13 mouse cellular contexts compared by ENCODE assay signal in the genomic region with DNA sequence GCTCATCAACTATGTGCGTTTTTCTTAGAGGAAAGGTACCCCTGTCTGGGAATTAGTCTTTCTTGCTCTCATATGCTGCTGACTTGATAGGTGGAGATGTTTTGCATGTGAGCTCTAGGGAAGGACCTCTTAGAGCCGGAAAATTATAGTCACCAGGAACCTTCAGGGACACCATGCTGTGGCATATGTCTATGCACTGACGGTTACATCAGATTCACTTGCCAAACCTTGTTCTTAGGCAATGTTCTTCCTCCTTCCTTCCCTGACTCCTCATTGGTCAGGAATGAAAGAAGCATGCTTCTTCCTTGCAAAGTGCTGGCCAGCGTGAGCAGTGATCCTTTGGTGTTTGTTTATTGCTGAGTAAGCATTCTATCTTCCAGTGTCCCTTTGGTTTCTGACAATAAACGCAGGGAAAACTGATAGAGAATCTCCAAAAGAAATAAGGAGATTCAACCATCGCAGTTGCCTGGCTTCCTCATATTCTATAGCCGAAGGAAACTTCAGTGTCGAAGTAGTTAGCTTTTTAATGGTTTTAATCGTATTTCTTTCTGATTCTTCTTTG. TPM values are rescaled to one million over a fixed set of nuclear protein-coding genes. Genes with fewer than 3 reads are reported as not detected.
DNase-seq lines count a peak whose midpoint lies in the region; ATAC-seq and TF ChIP-seq lines count a peak whose summit lies in the region.
"Had no signal": no experiment of that assay in that cellular context is flagged by ENCODE, and none has a peak within 500 bp of the region (broad histone marks: within the 10 kb centered on the region; RNA-seq: fewer than 3 reads in every experiment).

No protein-coding gene starts in this region.

- no peaks in the 10 kb centered on the region for H3K9me3 ChIP-seq in embryonic facial prominence, embryonic 13.5 days
- H3K9me3 ChIP-seq in embryonic facial prominence, embryonic 10.5 days = no peaks in the 10 kb centered on the region
- H3K9me3 ChIP-seq in hindbrain, postnatal 0 days (ENCODE audit: low read length) = no peaks in the 10 kb centered on the region
- H3K9me3 ChIP-seq in hindbrain, embryonic 11.5 days (ENCODE audit: control insufficient read depth, low read length) = no peaks in the 10 kb centered on the region
- no peaks in the 10 kb centered on the region for H3K9me3 ChIP-seq in neural tube, embryonic 13.5 days
- H3K9me3 ChIP-seq: neural tube, embryonic 12.5 days had no signal

- 0 out of 2 replicates have a peak, but pooled peaks cover 4% of the 10 kb centered on the region for H3K36me3 ChIP-seq in embryonic facial prominence, embryonic 13.5 days
- H3K36me3 ChIP-seq in embryonic facial prominence, embryonic 10.5 days (replicated peaks) = peaks cover 20% of the 10 kb centered on the region
- H3K36me3 ChIP-seq in hindbrain, postnatal 0 days (ENCODE audit: insufficient read depth, low read length) = no peaks in the 10 kb centered on the region
- H3K36me3 ChIP-seq in hindbrain, embryonic 11.5 days (ENCODE audit: control insufficient read depth, insufficient read depth, low read length) = no peaks in the 10 kb centered on the region
- no peaks in the 10 kb centered on the region for H3K36me3 ChIP-seq in neural tube, embryonic 13.5 days
- H3K36me3 ChIP-seq: neural tube, embryonic 12.5 days had no signal

- H3K4me2 ChIP-seq in embryonic facial prominence, embryonic 13.5 days = peak overlapping the region; percentile 79; the same call in 1 of the 2 replicates
- peak overlapping the region; percentile 88 for H3K4me2 ChIP-seq in hindbrain, postnatal 0 days (ENCODE audit: low read depth, low read length)
- no peak overlapping the region for H3K4me2 ChIP-seq in hindbrain, embryonic 11.5 days (replicated peaks; ENCODE audit: low read depth, low read length)
- peak overlapping the region; percentile 74 for H3K4me2 ChIP-seq in neural tube, embryonic 13.5 days

- no peaks in the 10 kb centered on the region for H3K27me3 ChIP-seq in embryonic facial prominence, embryonic 13.5 days
- peaks cover 13% of the 10 kb centered on the region for H3K27me3 ChIP-seq in embryonic facial prominence, embryonic 10.5 days (replicated peaks; ENCODE audit: low read depth, poor library complexity, severe bottlenecking)
- no peaks in the 10 kb centered on the region for H3K27me3 ChIP-seq in hindbrain, postnatal 0 days (ENCODE audit: insufficient read depth, low read length)
- H3K27me3 ChIP-seq in hindbrain, embryonic 11.5 days (ENCODE audit: control insufficient read depth, insufficient read depth, low read length) = no peaks in the 10 kb centered on the region
- H3K27me3 ChIP-seq in neural tube, embryonic 13.5 days = peaks cover 8% of the 10 kb centered on the region; the same call in 1 of the 2 replicates
- H3K27me3 ChIP-seq: neural tube, embryonic 12.5 days had no signal

- no peak overlapping the region for H3K4me3 ChIP-seq in embryonic facial prominence, embryonic 13.5 days
- H3K4me3 ChIP-seq in embryonic facial prominence, embryonic 10.5 days = no peak overlapping the region
- 0 out of 2 replicates have a peak overlapping the region, but pooled peaks have one; percentile 1 for H3K4me3 ChIP-seq in hindbrain, postnatal 0 days (ENCODE audit: low read length)
- H3K4me3 ChIP-seq in hindbrain, embryonic 11.5 days (ENCODE audit: low read depth, low read length) = no peak overlapping the region
- H3K4me3 ChIP-seq in neural tube, embryonic 13.5 days = peak overlapping the region; percentile 14; the same call in 1 of the 2 replicates
- H3K4me3 ChIP-seq: neural tube, embryonic 12.5 days had no signal

- 76% methylated on average over 9 of the region's 9 CpGs for WGBS in embryonic facial prominence, embryonic 13.5 days
- 87% methylated on average over 9 of the region's 9 CpGs for WGBS in embryonic facial prominence, embryonic 10.5 days
- 75% methylated on average over 9 of the region's 9 CpGs for WGBS in hindbrain, postnatal 0 days
- 87% methylated on average over 9 of the region's 9 CpGs for WGBS in hindbrain, embryonic 11.5 days
- 81% methylated on average over 9 of the region's 9 CpGs for WGBS in neural tube, embryonic 13.5 days

- H3K4me1 ChIP-seq in embryonic facial prominence, embryonic 13.5 days = peaks cover 82% of the 10 kb centered on the region
- peaks cover 52% of the 10 kb centered on the region for H3K4me1 ChIP-seq in embryonic facial prominence, embryonic 10.5 days
- H3K4me1 ChIP-seq in hindbrain, postnatal 0 days (ENCODE audit: insufficient read depth, low read length) = peaks cover 13% of the 10 kb centered on the region; the same call in 1 of the 2 replicates
- H3K4me1 ChIP-seq in hindbrain, embryonic 11.5 days (replicated peaks; ENCODE audit: control insufficient read depth, insufficient read depth, low read length) = 0 out of 2 replicates have a peak, but pooled peaks cover 2% of the 10 kb centered on the region
- H3K4me1 ChIP-seq in neural tube, embryonic 13.5 days (replicated peaks) = peaks cover 34% of the 10 kb centered on the region

- H3K27ac ChIP-seq in embryonic facial prominence, embryonic 13.5 days = no peak overlapping the region
- no peak overlapping the region for H3K27ac ChIP-seq in embryonic facial prominence, embryonic 10.5 days (replicated peaks)
- no peak overlapping the region for H3K27ac ChIP-seq in hindbrain, postnatal 0 days
- no peak overlapping the region for H3K27ac ChIP-seq in hindbrain, embryonic 11.5 days (ENCODE audit: low read depth, low read length)
- H3K27ac ChIP-seq in neural tube, embryonic 13.5 days (replicated peaks) = no peak overlapping the region
- H3K27ac ChIP-seq: neural tube, embryonic 12.5 days had no signal

- H3K9ac ChIP-seq in embryonic facial prominence, embryonic 13.5 days = no peak overlapping the region
- H3K9ac ChIP-seq in hindbrain, postnatal 0 days (replicated peaks; ENCODE audit: low read length) = no peak overlapping the region
- no peak overlapping the region for H3K9ac ChIP-seq in hindbrain, embryonic 11.5 days (ENCODE audit: low read depth, low read length)
- no peak overlapping the region for H3K9ac ChIP-seq in neural tube, embryonic 13.5 days
- H3K9ac ChIP-seq: neural tube, embryonic 12.5 days had no signal

- TF ChIP-seq CTCF in hindbrain, postnatal 0 days (IDR thresholded peaks at IDR 0.05; ENCODE audit: low read depth) = no peak

- no peak for DNase-seq in embryonic facial prominence, embryonic 10.5 days (ENCODE audit: low spot score)
- DNase-seq in hindbrain, postnatal 0 days (ENCODE audit: low spot score) = no peak
- DNase-seq in hindbrain, embryonic 11.5 days (ENCODE audit: low spot score) = no peak
- no peak for DNase-seq in neural tube, embryonic 10.5 days (ENCODE audit: extremely low spot score, low spot score)
- no peak for DNase-seq in right cerebral cortex, postnatal 4 days
- DNase-seq: embryo, embryonic 11 days; kidney, adult 2 months; right cerebral cortex, postnatal 14 days; thymus, postnatal 25 days had no signal

- ATAC-seq in embryonic facial prominence, embryonic 13.5 days (ENCODE audit: insufficient number of reproducible peaks, insufficient read depth, low FRiP score, low TSS enrichment, low read depth) = no peak
- no peak for ATAC-seq in hindbrain, postnatal 0 days
- no peak for ATAC-seq in hindbrain, embryonic 11.5 days (ENCODE audit: low FRiP score)
- ATAC-seq in neural tube, embryonic 13.5 days (ENCODE audit: low read depth) = no peak
- no peak for ATAC-seq in erythroid progenitor cell, adult 5-6 weeks (replicated peaks; ENCODE audit: low FRiP score, poor library complexity, severe bottlenecking)

RNA-seq across cellular contexts. Expression of a gene that starts 5.0 kb away (rescaled TPM):
- polyA plus RNA-seq in embryonic facial prominence, embryonic 13.5 days (2015; fragmentation: Nextera tagmentation; extraction: Ambion mirVana) = 15.8 and 17.8 TPM in 2 replicates
- polyA plus RNA-seq in embryonic facial prominence, embryonic 10.5 days (2016; fragmentation: Nextera tagmentation; extraction: Ambion mirVana) = 19.4 and 20.1 TPM in 2 replicates
- 14.5 TPM in 2 replicates for total RNA-seq in hindbrain, postnatal 0 days (2014; rRNA removed)
- polyA plus RNA-seq in hindbrain, postnatal 0 days (2015; fragmentation: Nextera tagmentation; extraction: Ambion mirVana) = 15.8 and 16.3 TPM in 2 replicates
- polyA plus RNA-seq in hindbrain, embryonic 11.5 days (2014; fragmentation: Nextera tagmentation; extraction: Ambion mirVana) = 5.8 and 7.4 TPM in 2 replicates
- 19.2 and 27.3 TPM in 2 replicates for polyA plus RNA-seq in neural tube, embryonic 13.5 days (2015; fragmentation: Nextera tagmentation; extraction: Ambion mirVana)
- 0.42 and 0.72 TPM in 2 replicates for total RNA-seq in erythroid progenitor cell, adult 5-6 weeks (2015; ENCODE audit: low replicate concordance)
- 2.2 TPM in 1 of 2 replicates, not detected in the other for total RNA-seq in erythroid progenitor cell, adult 5-6 weeks (2017; ENCODE audit: low replicate concordance)

Comparison
In these comparisons a context has a peak if more than half of its experiments do, and no peak if none do; other contexts are left out.
1. H3K4me3 ChIP-seq: peak in hindbrain, postnatal 0 days (single experiment) and neural tube, embryonic 13.5 days (single experiment); none in embryonic facial prominence, embryonic 13.5 days (single experiment), embryonic facial prominence, embryonic 10.5 days (single experiment) and hindbrain, embryonic 11.5 days (single experiment).